Mouse (Mus musculus) spleen, adult 18-20 months (tissue): ENCODE data around the gene Psmd8.
"Not testable (repeated sequence)": the region's sequence is repeated elsewhere in the genome, so short reads cannot be mapped to it uniquely, and the experiment has no call there.

ENCODE experiments used
- DNase-seq, 2 experiments: peaks; one replicate each; pipeline ENCODE4 v3.0.0; 2022; ENCODE audit warnings: mixed read lengths in 2 of 2

The Psmd8 gene

GRCm38 (mm10) chr7:29170066-29170754 lies 10.3 kb downstream of the Psmd8 start, which contains the start of the genes Ggn and Spred3:
Ggn (plus strand) TSS chr7:29170210.
Spred3 (minus strand) TSS chr7:29170411.
- peak in 1 of 2 experiments; percentile 61 for DNase-seq

DNA sequence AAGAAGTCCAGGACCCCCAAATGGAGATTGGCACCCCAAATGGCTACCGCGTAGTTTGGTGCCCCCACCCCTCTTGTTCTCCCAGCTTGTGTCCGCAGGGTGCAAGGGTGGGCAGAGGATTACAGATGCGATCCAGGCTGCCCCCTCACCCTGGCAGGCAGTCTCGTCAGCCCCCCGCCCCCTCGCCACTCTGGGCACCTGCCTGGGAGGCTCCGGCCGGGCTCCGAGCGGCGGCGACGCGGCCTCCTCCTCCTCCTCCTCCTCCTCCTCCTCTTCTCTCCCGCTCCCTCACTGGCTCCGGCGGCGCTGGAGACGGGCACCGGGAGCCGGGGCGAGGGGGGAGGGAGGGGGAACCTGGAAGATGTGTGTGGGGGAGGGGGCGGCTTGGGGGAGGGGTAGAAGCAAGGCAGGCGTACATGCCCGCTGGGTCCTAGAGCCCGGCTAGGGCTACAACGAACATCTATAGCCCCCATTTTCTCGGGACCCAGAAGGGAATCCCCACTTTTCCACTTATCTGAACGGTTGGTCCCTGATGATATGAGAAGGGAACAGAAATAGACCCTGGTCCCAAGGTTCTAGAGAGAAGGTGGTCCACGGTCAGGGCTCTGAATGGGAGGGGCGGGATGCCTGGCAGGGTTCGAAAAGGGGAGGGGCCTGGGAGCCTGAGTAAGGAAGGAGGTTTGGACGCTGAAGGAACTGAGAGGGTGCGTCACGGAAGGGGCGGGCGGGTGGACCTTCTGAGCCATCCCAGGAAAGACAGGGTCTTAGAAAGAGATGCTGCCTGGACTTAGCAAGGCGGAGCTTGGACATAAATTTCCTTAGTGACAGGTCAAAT lies 11.1 kb downstream of the Psmd8 start:
- peak in 1 of 2 experiments; percentile 38 for DNase-seq

GRCm38 (mm10) chr7:29168791-29169230 lies 11.7 kb downstream of the Psmd8 start:
- no peak for DNase-seq

GRCm38 (mm10) chr7:29168121-29168695 lies 12.3 kb downstream of the Psmd8 start:
- no peak for DNase-seq

GRCm38 (mm10) chr7:29167656-29168055 lies 12.8 kb downstream of the Psmd8 start:
- no peak for DNase-seq

GRCm38 (mm10) chr7:29162750-29163525 lies 17.6 kb downstream of the Psmd8 start:
- DNase-seq = no peak

- no peak for DNase-seq
These were observed 18.2 kb downstream of the Psmd8 start for GRCm38 (mm10) chr7:29162294-29162693.

DNA sequence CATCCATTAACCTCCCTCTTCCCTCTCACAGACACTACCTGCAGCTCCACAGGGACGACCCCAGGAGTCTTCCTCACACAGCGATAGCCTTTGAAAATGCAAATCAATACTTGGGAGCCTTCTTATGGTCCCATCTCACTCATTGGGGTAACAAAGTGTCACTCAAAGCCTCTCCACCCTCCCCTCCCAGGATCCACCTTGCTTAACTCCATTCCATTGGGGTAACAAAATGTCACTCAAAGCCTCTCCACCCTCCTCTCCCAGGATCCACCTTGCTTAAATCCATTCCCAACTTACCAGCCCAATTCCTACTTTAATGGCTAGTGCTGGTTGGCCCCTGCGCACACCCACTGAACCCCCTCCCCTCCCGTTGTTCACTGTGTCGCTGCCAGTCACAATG lies 22.2 kb downstream of the Psmd8 start:
- no peak for DNase-seq

DNA sequence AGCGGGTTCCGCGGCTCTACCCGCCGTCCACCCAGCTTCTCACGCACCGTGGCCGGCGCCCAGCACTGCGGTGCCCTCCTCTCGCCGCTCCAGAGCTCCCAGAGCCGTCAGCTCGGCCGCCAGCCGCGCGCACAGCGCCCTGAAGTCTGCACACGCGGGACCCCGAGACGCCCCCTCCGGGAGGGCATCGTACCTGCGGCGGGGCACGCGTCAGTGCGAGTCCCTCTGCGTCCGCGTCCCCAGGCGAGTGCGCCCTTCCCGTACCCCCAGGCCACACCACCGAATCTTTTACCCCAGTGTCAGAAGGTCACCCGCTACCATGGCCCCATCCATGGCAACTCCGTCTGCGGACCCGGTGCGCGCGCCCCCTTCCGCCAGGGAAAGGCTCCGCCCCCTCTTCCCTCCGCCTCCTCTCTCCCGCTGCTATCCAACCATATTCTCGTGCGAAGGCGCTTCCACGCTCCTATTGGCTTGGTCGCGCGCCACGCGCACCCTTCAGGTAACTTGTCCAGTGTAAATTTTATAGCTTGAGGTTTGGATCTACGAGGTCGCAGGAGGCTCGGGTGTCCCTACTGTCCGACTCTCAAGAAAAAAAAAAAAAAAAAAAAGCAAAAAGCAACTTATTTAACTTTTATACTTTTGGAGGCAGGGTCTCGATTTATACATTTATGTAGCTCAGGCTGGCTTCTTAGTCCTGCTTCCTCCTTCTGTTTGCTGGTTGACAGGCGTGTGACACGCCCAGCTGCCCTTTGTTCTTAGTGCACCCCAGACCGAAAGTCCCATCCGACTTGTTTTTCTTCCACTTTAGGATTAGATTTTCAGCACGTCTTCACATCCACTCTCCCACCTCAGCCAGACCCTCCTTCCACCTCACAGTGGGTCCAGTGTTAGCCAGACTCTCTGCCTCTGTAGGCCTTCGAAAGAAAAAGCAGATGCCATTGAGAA lies 24.4 kb downstream of the Psmd8 start, which contains the start of gene Fam98c:
Gene Fam98c, minus strand, starts transcription at position 397 of the 945 bp plus-strand sequence.
- peak; percentile 65 to 78 for DNase-seq

GRCm38 (mm10) chr7:29155196-29155837 lies 25.2 kb downstream of the Psmd8 start:
- DNase-seq = peak; percentile 78 to 93

- no peak for DNase-seq
These were observed 26.3 kb downstream of the Psmd8 start for GRCm38 (mm10) chr7:29154018-29154720.

- no peak for DNase-seq
These were observed 29.0 kb downstream of the Psmd8 start for GRCm38 (mm10) chr7:29151486-29151885.

DNA sequence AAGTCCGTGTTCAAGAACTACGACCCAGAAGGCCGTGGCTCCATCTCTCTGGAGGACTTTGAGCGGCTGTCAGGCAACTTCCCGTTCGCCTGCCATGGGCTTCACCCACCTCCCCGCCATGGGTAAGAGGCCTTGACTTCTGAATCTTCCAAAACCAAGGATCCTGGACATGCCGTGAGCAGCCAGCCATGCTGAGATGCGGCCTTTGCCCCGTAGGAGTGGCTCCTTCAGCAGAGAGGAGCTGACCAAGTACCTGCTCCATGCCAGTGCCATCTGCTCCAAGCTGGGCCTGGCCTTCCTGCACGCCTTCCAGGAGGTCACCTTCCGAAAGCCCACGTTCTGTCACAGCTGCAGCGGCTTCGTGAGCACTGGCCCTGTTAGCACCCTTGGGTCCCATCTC lies 31.7 kb downstream of the Psmd8 start:
- no peak for DNase-seq

- no peak for DNase-seq
These were observed 33.7 kb downstream of the Psmd8 start for GRCm38 (mm10) chr7:29146625-29147367.

DNA sequence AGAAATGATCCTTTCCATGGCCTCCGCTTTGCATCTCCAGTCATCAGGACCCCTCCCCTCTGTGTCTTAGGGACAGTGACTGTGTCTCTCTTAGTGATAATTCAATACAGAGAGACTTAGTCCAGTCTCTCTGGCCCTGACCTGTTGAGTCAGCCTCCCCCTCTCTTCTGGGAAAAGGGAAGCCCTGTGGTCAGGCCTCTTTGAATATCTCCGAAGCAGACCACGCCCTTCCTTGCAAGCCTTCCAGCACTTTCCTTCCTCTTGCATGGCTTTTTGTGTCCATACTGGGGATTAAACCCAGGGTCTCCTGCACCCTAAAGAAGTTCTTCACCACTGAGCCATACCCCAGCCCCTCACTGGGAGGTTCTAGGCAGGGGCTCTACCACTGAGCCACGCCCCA lies 36.5 kb downstream of the Psmd8 start:
- DNase-seq = no peak

- DNase-seq = no peak
These were observed 39.1 kb downstream of the Psmd8 start for GRCm38 (mm10) chr7:29141416-29141815.

DNA sequence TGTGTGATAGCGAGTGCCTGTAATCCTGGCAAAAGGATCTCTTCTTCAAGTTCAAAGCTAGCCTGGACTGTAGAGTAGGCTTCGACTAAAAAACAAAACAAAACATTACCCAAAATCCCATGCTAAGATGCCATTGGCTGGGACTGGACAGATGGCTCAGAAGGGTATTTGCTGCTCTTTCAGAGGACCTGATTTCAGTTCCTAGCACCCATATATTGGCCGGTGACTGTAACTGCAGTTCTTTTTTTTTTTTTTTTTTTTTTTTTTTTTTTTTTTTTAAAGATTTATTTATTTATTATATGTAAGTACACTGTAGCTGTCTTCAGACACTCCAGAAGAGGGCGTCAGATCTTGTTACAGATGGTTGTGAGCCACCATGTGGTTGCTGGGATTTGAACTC lies 41.3 kb downstream of the Psmd8 start:
- DNase-seq = not testable (repeated sequence)

DNA sequence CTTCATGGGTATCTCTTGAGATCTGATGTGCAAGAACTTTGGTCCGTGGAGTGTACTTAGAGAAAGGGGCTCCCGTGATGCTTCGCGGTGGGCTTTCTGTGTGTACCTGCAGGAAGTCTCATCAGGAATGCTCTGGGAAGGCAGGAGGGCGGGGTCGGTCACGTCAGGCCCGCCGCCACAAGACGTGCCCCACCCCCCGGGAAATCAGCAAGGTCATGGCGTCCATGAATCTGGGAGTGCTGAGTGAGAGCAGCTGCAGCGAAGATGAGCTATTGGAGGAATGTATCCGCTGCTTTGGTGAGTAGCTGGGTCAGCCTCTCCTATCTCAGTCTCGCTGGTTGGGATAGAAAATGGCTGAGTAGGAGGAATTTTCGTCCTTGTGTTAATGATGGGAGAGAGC lies 43.1 kb downstream of the Psmd8 start:
- no peak for DNase-seq

- DNase-seq = peak; percentile 66 to 68
These were observed 45.7 kb downstream of the Psmd8 start, which contains the start of gene Rasgrp4 for GRCm38 (mm10) chr7:29134693-29135386. Rasgrp4 (plus strand) TSS chr7:29134851.
